Mouse (Mus musculus): ENCODE measurements around the gene Nr1i3. TPM values are rescaled to one million over a fixed set of nuclear protein-coding genes. Genes with fewer than 3 reads are reported as not detected.

The Nr1i3 gene
- polyA plus RNA-seq, 1 experiment from 2014 or later, result 2.4 TPM

- no peaks in the 10 kb centered on the region for H3K9me3 ChIP-seq (replicated peaks; ENCODE audit: control insufficient read depth, low read length)
- no peak for ATAC-seq (ENCODE audit: low read depth)
Observed at GRCm38 (mm10) chr1:171183620-171184019, 30.1 kb upstream of the Nr1i3 start.

GRCm38 (mm10) chr1:171184314-171184713 lies 29.5 kb upstream of the Nr1i3 start:
- no peaks in the 10 kb centered on the region for H3K4me1 ChIP-seq (ENCODE audit: control insufficient read depth, low read depth, low read length)
- H3K36me3 ChIP-seq (ENCODE audit: control insufficient read depth, insufficient read depth), result no peaks in the 10 kb centered on the region
- ATAC-seq (ENCODE audit: low read depth), result no peak
- no peak overlapping the region for H3K9ac ChIP-seq (ENCODE audit: low read depth, low read length)
- H3K27me3 ChIP-seq (ENCODE audit: control insufficient read depth, insufficient read depth, low read depth, low read length), result no peaks in the 10 kb centered on the region
- H3K4me3 ChIP-seq (ENCODE audit: low read depth, low read length), result no peak overlapping the region
- H3K4me2 ChIP-seq (ENCODE audit: low read depth, low read length), result no peak overlapping the region
- WGBS (ENCODE audit: insufficient replicate concordance), result 20% methylated on average over 7 of the region's 7 CpGs
- no peaks in the 10 kb centered on the region for H3K9me3 ChIP-seq (replicated peaks; ENCODE audit: control insufficient read depth, low read length)
- no peak overlapping the region for H3K27ac ChIP-seq (ENCODE audit: low read length)

More at GRCm38 (mm10) chr1:171183620-171184019, 30.1 kb upstream of the Nr1i3 start:
- Histone ChIP-seq H3K27me3 (ENCODE audit: control insufficient read depth, insufficient read depth, low read depth, low read length) (no peaks in the 10 kb centered on the region), H3K4me2 (ENCODE audit: low read depth, low read length) (no peak overlapping the region), H3K4me3 (ENCODE audit: low read depth, low read length) (no peak overlapping the region), H3K36me3 (ENCODE audit: control insufficient read depth, insufficient read depth) (no peaks in the 10 kb centered on the region), H3K4me1 (ENCODE audit: control insufficient read depth, low read depth, low read length) (no peaks in the 10 kb centered on the region), H3K9ac (ENCODE audit: low read depth, low read length) (no peak overlapping the region), H3K27ac (ENCODE audit: low read length) (no peak overlapping the region)
- 29% methylated on average over 3 of the region's 3 CpGs for WGBS (ENCODE audit: insufficient replicate concordance)

GRCm38 (mm10) chr1:171185655-171186054 lies 28.1 kb upstream of the Nr1i3 start:
- 71% methylated on average over 8 of the region's 8 CpGs for WGBS (ENCODE audit: insufficient replicate concordance)
- Histone ChIP-seq H3K4me2 (ENCODE audit: low read depth, low read length) (no peak overlapping the region), H3K4me1 (ENCODE audit: control insufficient read depth, low read depth, low read length) (no peaks in the 10 kb centered on the region), H3K9me3 (replicated peaks; ENCODE audit: control insufficient read depth, low read length) (no peaks in the 10 kb centered on the region), H3K36me3 (ENCODE audit: control insufficient read depth, insufficient read depth) (no peaks in the 10 kb centered on the region), H3K27ac (ENCODE audit: low read length) (no peak overlapping the region), H3K4me3 (ENCODE audit: low read depth, low read length) (no peak overlapping the region), H3K9ac (ENCODE audit: low read depth, low read length) (no peak overlapping the region), H3K27me3 (ENCODE audit: control insufficient read depth, insufficient read depth, low read depth, low read length) (no peaks in the 10 kb centered on the region)
- no peak for ATAC-seq (ENCODE audit: low read depth)

- no peak for ATAC-seq (ENCODE audit: low read depth)
- H3K4me2 ChIP-seq (ENCODE audit: low read depth, low read length), result no peak overlapping the region
- H3K4me1 ChIP-seq (ENCODE audit: control insufficient read depth, low read depth, low read length), result no peaks in the 10 kb centered on the region
- peaks cover 11% of the 10 kb centered on the region for H3K27me3 ChIP-seq (ENCODE audit: control insufficient read depth, insufficient read depth, low read depth, low read length)
- H3K4me3 ChIP-seq (ENCODE audit: low read depth, low read length), result no peak overlapping the region
- H3K9ac ChIP-seq (ENCODE audit: low read depth, low read length), result no peak overlapping the region
- H3K27ac ChIP-seq (ENCODE audit: low read length), result no peak overlapping the region
- 31% methylated on average over 13 of the region's 13 CpGs for WGBS (ENCODE audit: insufficient replicate concordance)
- no peaks in the 10 kb centered on the region for H3K9me3 ChIP-seq (replicated peaks; ENCODE audit: control insufficient read depth, low read length)
- no peaks in the 10 kb centered on the region for H3K36me3 ChIP-seq (ENCODE audit: control insufficient read depth, insufficient read depth)
Observed at GRCm38 (mm10) chr1:171187851-171188700, 25.7 kb upstream of the Nr1i3 start.

DNA sequence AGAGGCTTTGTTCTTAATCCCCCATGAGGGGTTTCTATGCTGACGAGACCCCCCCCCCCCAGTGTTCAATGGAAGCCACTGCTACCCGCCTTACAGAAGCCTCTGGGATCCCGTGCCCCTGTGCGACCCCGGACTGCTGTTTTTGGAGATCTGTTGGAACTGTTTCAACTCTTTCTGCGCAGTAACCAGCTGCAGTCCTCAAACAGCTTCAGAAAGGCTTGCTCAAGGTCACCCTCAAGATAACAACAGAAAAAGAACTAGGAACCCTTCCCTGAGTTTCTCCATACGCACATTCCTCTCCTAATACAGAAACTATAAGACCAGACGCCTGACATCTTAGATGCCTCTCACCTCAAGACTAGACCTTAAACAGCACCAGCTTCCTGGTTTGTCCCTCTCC lies 24.7 kb upstream of the Nr1i3 start:
- Histone ChIP-seq H3K4me3 (ENCODE audit: low read depth, low read length) (no peak overlapping the region), H3K4me1 (ENCODE audit: control insufficient read depth, low read depth, low read length) (no peaks in the 10 kb centered on the region), H3K4me2 (ENCODE audit: low read depth, low read length) (no peak overlapping the region), H3K27ac (ENCODE audit: low read length) (no peak overlapping the region), H3K9me3 (replicated peaks; ENCODE audit: control insufficient read depth, low read length) (no peaks in the 10 kb centered on the region), H3K27me3 (ENCODE audit: control insufficient read depth, insufficient read depth, low read depth, low read length) (peaks cover 21% of the 10 kb centered on the region), H3K9ac (ENCODE audit: low read depth, low read length) (no peak overlapping the region), H3K36me3 (ENCODE audit: control insufficient read depth, insufficient read depth) (no peaks in the 10 kb centered on the region)
- WGBS (ENCODE audit: insufficient replicate concordance), result 42% methylated on average over 8 of the region's 8 CpGs
- no peak for ATAC-seq (ENCODE audit: low read depth)

DNA sequence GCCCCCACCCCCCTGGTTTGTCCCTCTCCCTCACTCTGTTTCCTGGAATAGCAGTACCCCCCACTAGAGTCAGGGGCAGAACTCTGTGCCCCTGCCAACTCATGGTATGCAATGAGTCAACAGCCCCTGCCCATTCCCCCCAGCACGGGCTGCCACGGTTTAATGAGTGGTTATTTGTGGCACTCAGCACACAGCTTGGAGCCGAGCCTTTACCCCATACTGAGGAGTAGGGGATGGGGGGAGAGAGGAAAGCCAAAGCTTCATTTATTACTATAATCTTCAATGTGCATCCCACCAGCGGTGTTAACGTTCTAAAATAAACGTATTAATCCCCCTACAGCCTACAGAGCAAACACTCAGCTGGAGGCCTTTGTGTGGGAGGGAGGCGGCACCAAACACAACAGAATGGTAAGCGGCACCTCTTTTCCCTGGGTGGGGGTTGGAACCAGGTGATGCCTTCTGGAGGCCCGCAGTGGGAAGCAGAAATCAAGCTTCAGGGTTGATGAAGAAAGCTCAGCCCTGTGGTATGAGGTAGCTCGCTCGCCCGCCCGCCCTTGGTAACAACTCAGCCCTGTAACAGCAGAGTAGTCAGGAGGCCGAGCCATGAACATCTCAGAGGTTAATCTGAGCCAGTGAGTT lies 24.2 kb upstream of the Nr1i3 start:
- Histone ChIP-seq H3K9ac (ENCODE audit: low read depth, low read length) (no peak overlapping the region), H3K9me3 (replicated peaks; ENCODE audit: control insufficient read depth, low read length) (no peaks in the 10 kb centered on the region), H3K27me3 (ENCODE audit: control insufficient read depth, insufficient read depth, low read depth, low read length) (peaks cover 26% of the 10 kb centered on the region), H3K4me2 (ENCODE audit: low read depth, low read length) (no peak overlapping the region), H3K27ac (ENCODE audit: low read length) (no peak overlapping the region), H3K36me3 (ENCODE audit: control insufficient read depth, insufficient read depth) (no peaks in the 10 kb centered on the region), H3K4me1 (ENCODE audit: control insufficient read depth, low read depth, low read length) (no peaks in the 10 kb centered on the region), H3K4me3 (ENCODE audit: low read depth, low read length) (no peak overlapping the region)
- WGBS (ENCODE audit: insufficient replicate concordance), result 59% methylated on average over 14 of the region's 14 CpGs
- no peak for ATAC-seq (ENCODE audit: low read depth)

DNA sequence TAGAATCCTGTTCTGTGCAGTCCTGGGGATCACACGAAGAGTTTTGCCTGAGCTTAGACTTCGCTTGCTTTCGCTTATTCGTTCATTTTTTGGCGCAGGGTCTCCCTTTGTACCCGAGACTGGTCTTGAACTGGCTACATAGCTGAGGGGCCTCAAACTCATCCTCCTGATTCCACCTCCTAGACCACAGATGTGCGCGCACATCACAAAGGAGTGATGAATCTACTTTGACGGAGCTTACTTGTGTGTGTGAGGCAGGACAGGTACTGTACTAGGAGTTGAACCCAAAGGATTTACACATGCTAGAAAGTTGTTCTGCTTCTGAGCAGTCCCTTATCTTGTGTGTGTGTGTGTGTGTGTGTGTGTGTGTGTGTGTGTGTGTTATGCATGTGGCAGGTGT lies 22.9 kb upstream of the Nr1i3 start:
- Histone ChIP-seq H3K27ac (ENCODE audit: low read length) (no peak overlapping the region), H3K4me2 (ENCODE audit: low read depth, low read length) (no peak overlapping the region), H3K27me3 (ENCODE audit: control insufficient read depth, insufficient read depth, low read depth, low read length) (peaks cover 39% of the 10 kb centered on the region), H3K4me1 (ENCODE audit: control insufficient read depth, low read depth, low read length) (no peaks in the 10 kb centered on the region), H3K9me3 (replicated peaks; ENCODE audit: control insufficient read depth, low read length) (no peaks in the 10 kb centered on the region), H3K4me3 (ENCODE audit: low read depth, low read length) (no peak overlapping the region), H3K9ac (ENCODE audit: low read depth, low read length) (no peak overlapping the region), H3K36me3 (ENCODE audit: control insufficient read depth, insufficient read depth) (no peaks in the 10 kb centered on the region)
- no peak for ATAC-seq (ENCODE audit: low read depth)
- 89% methylated on average over 9 of the region's 9 CpGs for WGBS (ENCODE audit: insufficient replicate concordance)

DNA sequence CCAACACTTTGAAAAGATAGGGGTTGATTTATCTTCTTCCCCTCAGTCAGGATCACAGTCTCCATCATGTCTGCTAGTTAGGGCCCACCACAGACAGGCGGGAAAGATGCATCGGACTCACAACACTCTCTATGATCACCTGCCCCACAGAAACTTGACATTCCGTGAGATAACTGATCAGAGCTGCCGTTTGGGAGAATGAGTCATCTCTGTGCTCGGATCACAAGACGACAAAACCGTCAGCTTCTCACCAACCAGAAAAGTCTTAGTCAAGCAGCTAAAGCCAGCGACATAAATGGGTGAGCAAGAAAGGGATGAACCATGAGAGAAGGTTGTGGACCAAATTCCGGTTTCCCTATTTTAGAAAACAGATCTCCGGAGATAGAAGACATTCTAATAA lies 21.5 kb upstream of the Nr1i3 start:
- H3K36me3 ChIP-seq (ENCODE audit: control insufficient read depth, insufficient read depth), result no peaks in the 10 kb centered on the region
- WGBS (ENCODE audit: insufficient replicate concordance), result 41% methylated on average over 10 of the region's 10 CpGs
- ATAC-seq (ENCODE audit: low read depth), result no peak
- no peaks in the 10 kb centered on the region for H3K9me3 ChIP-seq (replicated peaks; ENCODE audit: control insufficient read depth, low read length)
- H3K4me3 ChIP-seq (ENCODE audit: low read depth, low read length), result no peak overlapping the region
- no peak overlapping the region for H3K9ac ChIP-seq (ENCODE audit: low read depth, low read length)
- no peak overlapping the region for H3K4me2 ChIP-seq (ENCODE audit: low read depth, low read length)
- H3K27ac ChIP-seq (ENCODE audit: low read length), result no peak overlapping the region
- peaks cover 52% of the 10 kb centered on the region for H3K27me3 ChIP-seq (ENCODE audit: control insufficient read depth, insufficient read depth, low read depth, low read length)
- no peaks in the 10 kb centered on the region for H3K4me1 ChIP-seq (ENCODE audit: control insufficient read depth, low read depth, low read length)
